In the genomic region with DNA sequence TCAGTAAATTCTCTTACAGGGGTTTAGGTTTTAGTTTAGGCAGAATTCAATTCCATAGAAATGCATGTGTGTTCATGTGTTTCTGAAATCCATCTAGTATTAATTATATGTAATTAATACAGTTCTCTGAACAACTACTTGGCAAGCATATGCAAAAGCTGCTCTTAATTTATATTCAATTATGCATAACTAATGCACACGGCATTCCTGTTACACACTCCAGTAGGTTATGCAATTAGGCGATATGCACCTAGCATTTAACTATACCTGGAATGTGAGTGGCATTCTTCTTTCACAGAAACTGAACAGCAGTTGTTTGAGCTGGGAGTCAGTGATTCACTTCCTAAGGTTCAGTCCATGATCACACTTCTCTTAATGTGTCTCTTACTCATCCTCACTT, we compare ENCODE assay signal across 16 mouse cellular contexts.
"Had no signal": no experiment of that assay in that cellular context is flagged by ENCODE, and none has a peak within 500 bp of the region (broad histone marks: within the 10 kb centered on the region; RNA-seq: fewer than 3 reads in every experiment).

No protein-coding gene starts in this region.

- H3K36me3 ChIP-seq: midbrain, embryonic 13.5 days; neural tube, embryonic 12.5 days; stomach, embryonic 15.5 days had no signal

- DNase-seq: lung, adult 18-20 months; lung, embryonic 14.5 days; lung, postnatal 14 days; lung, postnatal 36 days; right cerebral cortex, postnatal 14 days; thymus, adult 2 months; thymus, postnatal 25 days; thymus, postnatal 4 days had no signal

- H3K4me1 ChIP-seq: megakaryocyte, embryonic 14.5 days; neural tube, embryonic 12.5 days; stomach, embryonic 15.5 days had no signal

- H3K9me3 ChIP-seq: megakaryocyte, embryonic 14.5 days; midbrain, embryonic 13.5 days; neural tube, embryonic 12.5 days; stomach, embryonic 15.5 days had no signal

- H3K4me3 ChIP-seq: megakaryocyte, embryonic 14.5 days; midbrain, embryonic 13.5 days; neural tube, embryonic 12.5 days; stomach, embryonic 15.5 days had no signal

- H3K27ac ChIP-seq: macrophage; midbrain, embryonic 13.5 days; neural tube, embryonic 12.5 days; stomach, embryonic 15.5 days; stomach, postnatal 0 days had no signal

- H3K9ac ChIP-seq: lung, embryonic 14.5 days; midbrain, embryonic 13.5 days; neural tube, embryonic 12.5 days; stomach, embryonic 15.5 days had no signal

- ATAC-seq: midbrain, embryonic 13.5 days; midbrain, embryonic 16.5 days had no signal

- H3K27me3 ChIP-seq: megakaryocyte, embryonic 14.5 days; midbrain, embryonic 13.5 days; neural tube, embryonic 12.5 days; stomach, embryonic 15.5 days had no signal

- H3K4me2 ChIP-seq: lung, embryonic 14.5 days; midbrain, embryonic 11.5 days; midbrain, embryonic 13.5 days; neural tube, embryonic 12.5 days; stomach, embryonic 15.5 days had no signal
